Mouse (Mus musculus) layer of hippocampus, adult 8-10 months (tissue): ENCODE results near the gene Rras2. TPM values are rescaled to one million over a fixed set of nuclear protein-coding genes. Genes with fewer than 3 reads are reported as not detected.

Experiments used
- DNase-seq, 2 experiments: peaks; one replicate each; pipeline ENCODE4 v3.0.0; 2022; ENCODE audit warnings: low spot score in 2 of 2
- total RNA-seq, 4 experiments: library from RNA; stranded (reverse); gene quantifications; 2 replicates each; pipeline ENCODE4 v1.2.4; 2022

Rras2 gene
- total RNA-seq, 4 experiments from 2014 or later: 21.6 to 25.8 (median 23.3) TPM

GRCm38 (mm10) chr7:114029596-114029995 lies 88.0 kb downstream of the Rras2 start:
- no peak for DNase-seq

- DNase-seq: no peak
These were observed 88.8 kb downstream of the Rras2 start for GRCm38 (mm10) chr7:114028828-114029227.

GRCm38 (mm10) chr7:114027406-114027805 lies 90.2 kb downstream of the Rras2 start:
- DNase-seq: no peak

GRCm38 (mm10) chr7:114026923-114027322 lies 90.7 kb downstream of the Rras2 start:
- no peak for DNase-seq

- peak; percentile 73 to 88 for DNase-seq
These were observed 96.9 kb downstream of the Rras2 start for GRCm38 (mm10) chr7:114020704-114021093.

- no peak for DNase-seq
These were observed 97.4 kb downstream of the Rras2 start for GRCm38 (mm10) chr7:114020057-114020703.

- DNase-seq: no peak
These were observed 98.7 kb downstream of the Rras2 start for GRCm38 (mm10) chr7:114018861-114019260.

GRCm38 (mm10) chr7:114016001-114016949 lies 101.3 kb downstream of the Rras2 start:
- DNase-seq: no peak

- DNase-seq: no peak
These were observed 105.7 kb downstream of the Rras2 start for GRCm38 (mm10) chr7:114011726-114012443.

GRCm38 (mm10) chr7:114007565-114007964 lies 110.0 kb downstream of the Rras2 start:
- DNase-seq: no peak

- DNase-seq: no peak
These were observed 111.1 kb downstream of the Rras2 start for GRCm38 (mm10) chr7:114006456-114006855.

- DNase-seq: no peak
These were observed 112.1 kb downstream of the Rras2 start for GRCm38 (mm10) chr7:114005499-114005898.

GRCm38 (mm10) chr7:114004171-114004570 lies 113.4 kb downstream of the Rras2 start:
- DNase-seq: no peak

GRCm38 (mm10) chr7:113997675-113998354 lies 119.8 kb downstream of the Rras2 start:
- DNase-seq: no peak

Other genes with a start within 250 kb of the Rras2 start
- 10 to 100 TPM; 56.4 to 66.4 (median 63.2) TPM for gene Copb1, start 136.9 kb upstream of the Rras2 start, total RNA-seq
- gene Psma1, start 158.3 kb upstream of the Rras2 start, total RNA-seq: 100 to 1,000 TPM; 118 to 124 (median 118) TPM